Mouse (Mus musculus) CH12.LX (cell line): ENCODE results near the gene Slc35e2. TPM values are rescaled to one million over a fixed set of nuclear protein-coding genes. Genes with fewer than 3 reads are reported as not detected.

ENCODE experiments used
- DNase-seq: peaks from one replicate; pipeline ENCODE4 v3.0.0-alpha.2; 2013; ENCODE audit errors: extremely low read depth
- H3K27ac ChIP-seq: 2 replicates; pipeline ENCODE4 v1.5.1; 2012; ENCODE audit warnings: low read depth, mild to moderate bottlenecking, control low read depth, moderate library complexity; ENCODE audit not compliant: insufficient read depth
- H3K27me3 ChIP-seq: replicated peaks from 2 replicates; pipeline ENCODE3; 2012; ENCODE audit warnings: inconsistent platforms
- H3K36me3 ChIP-seq, 2 experiments: replicated peaks in 1 of 2; 2 replicates each; pipeline versions ENCODE3 to v1.6.1; 2012; ENCODE audit warnings: inconsistent platforms in 1 of 2, low read length in 1 of 2, mild to moderate bottlenecking in 1 of 2, mixed read lengths in 1 of 2, moderate library complexity in 1 of 2; ENCODE audit not compliant: control insufficient read depth in 1 of 2, insufficient read depth in 1 of 2
- H3K4me1 ChIP-seq, 2 experiments: 2 replicates each; pipeline ENCODE4 v1.6.1; 2012; ENCODE audit warnings: inconsistent platforms in 1 of 2, moderate library complexity in 1 of 2; ENCODE audit not compliant: insufficient read depth in 2 of 2, control insufficient read depth in 1 of 2
- H3K4me2 ChIP-seq: 2 replicates; pipeline ENCODE4 v1.6.1; 2012; ENCODE audit warnings: low read depth, mild to moderate bottlenecking, control low read depth; ENCODE audit not compliant: poor library complexity, insufficient read depth, severe bottlenecking
- H3K4me3 ChIP-seq, 3 experiments: fragments of 150-350 bp in 1 of 3; sonication (generic) in 1 of 3; replicated peaks in 1 of 3; 2 replicates each; pipeline versions ENCODE3 to v1.5.1; 2011 to 2012; ENCODE audit warnings: low read depth in 2 of 3, low read length in 2 of 3, mild to moderate bottlenecking in 2 of 3, moderate library complexity in 2 of 3, control low read depth in 1 of 3, improper control_type of control experiment in 1 of 3, inconsistent platforms in 1 of 3, mixed read lengths in 1 of 3; ENCODE audit not compliant: poor library complexity in 1 of 3
- H3K79me2 ChIP-seq: replicated peaks from 2 replicates; pipeline ENCODE4 v1.6.1; 2012; ENCODE audit warnings: mild to moderate bottlenecking, moderate library complexity; ENCODE audit not compliant: control insufficient read depth, poor library complexity, insufficient read depth, severe bottlenecking; ENCODE audit errors: extremely low read depth
- H3K9ac ChIP-seq: 2 replicates; pipeline ENCODE4 v1.6.1; 2012; ENCODE audit warnings: low read depth, mild to moderate bottlenecking, control low read depth, moderate library complexity; ENCODE audit not compliant: insufficient read depth
- H3K9me3 ChIP-seq: replicated peaks from 2 replicates; pipeline ENCODE3; 2012; ENCODE audit warnings: low read length, inconsistent platforms, mixed read lengths
- BHLHE40 ChIP-seq: IDR thresholded peaks from 2 replicates; pipeline ENCODE4 v1.6.1; 2011; ENCODE audit warnings: mild to moderate bottlenecking, low read depth, low read length, improper control_type of control experiment
- CHD1 ChIP-seq: IDR thresholded peaks from 2 replicates; pipeline ENCODE4 v1.6.1; 2012; ENCODE audit warnings: low read depth, low read length, improper control_type of control experiment, inconsistent platforms
- CHD2 ChIP-seq: IDR thresholded peaks from 2 replicates; pipeline ENCODE4 v1.6.1; 2011; ENCODE audit warnings: low read length, improper control_type of control experiment
- CTCF ChIP-seq, 2 experiments: IDR thresholded peaks in 1 of 2; conservative IDR thresholded peaks in 1 of 2; 2 replicates each; pipeline ENCODE4 v1.5.1; 2011 to 2012; ENCODE audit warnings: low read depth in 2 of 2, low read length in 2 of 2, improper control_type of control experiment in 1 of 2, inconsistent platforms in 1 of 2, mild to moderate bottlenecking in 1 of 2, moderate library complexity in 1 of 2
- E2F4 ChIP-seq: IDR thresholded peaks from 2 replicates; pipeline ENCODE4 v1.6.1; 2011; ENCODE audit warnings: low read depth, low read length, improper control_type of control experiment; ENCODE audit not compliant: insufficient replicate concordance
- ELF1 ChIP-seq: IDR thresholded peaks from 2 replicates; pipeline ENCODE4 v1.6.1; 2014; ENCODE audit warnings: low read depth, mild to moderate bottlenecking, inconsistent platforms, low read length, improper control_type of control experiment
- EP300 ChIP-seq: IDR thresholded peaks from 2 replicates; pipeline ENCODE4 v1.6.1; 2011; ENCODE audit warnings: low read length, improper control_type of control experiment
- ETS1 ChIP-seq: conservative IDR thresholded peaks from 2 replicates; pipeline ENCODE4 v1.6.1; 2012; ENCODE audit warnings: low read depth, mild to moderate bottlenecking, inconsistent platforms, low read length, improper control_type of control experiment, moderate library complexity
- GABPA ChIP-seq: IDR thresholded peaks from 2 replicates; pipeline ENCODE4 v1.6.1; 2012; ENCODE audit warnings: low read depth, low read length, improper control_type of control experiment, inconsistent platforms; ENCODE audit not compliant: insufficient replicate concordance
- HCFC1 ChIP-seq: IDR thresholded peaks from 2 replicates; pipeline ENCODE4 v1.6.1; 2012; ENCODE audit warnings: low read depth, mild to moderate bottlenecking, inconsistent platforms, low read length, improper control_type of control experiment
- IRF4 ChIP-seq: IDR thresholded peaks from 2 replicates; pipeline ENCODE4 v1.6.1; 2014; ENCODE audit warnings: low read depth, mild to moderate bottlenecking, inconsistent platforms, low read length, improper control_type of control experiment
- JUN ChIP-seq: IDR thresholded peaks from 2 replicates; pipeline ENCODE4 v1.6.1; 2011; ENCODE audit warnings: low read depth, mild to moderate bottlenecking, low read length, improper control_type of control experiment, moderate library complexity; ENCODE audit not compliant: insufficient read depth
- JUND ChIP-seq: conservative IDR thresholded peaks from 2 replicates; pipeline ENCODE4 v1.6.1; 2011; ENCODE audit warnings: low read depth, low read length, improper control_type of control experiment
- KAT2A ChIP-seq: IDR thresholded peaks from 2 replicates; pipeline ENCODE4 v1.6.1; 2012; ENCODE audit warnings: low read length, improper control_type of control experiment, inconsistent platforms; ENCODE audit not compliant: insufficient replicate concordance
- MAFK ChIP-seq: IDR thresholded peaks from 2 replicates; pipeline ENCODE4 v1.6.1; 2011; ENCODE audit warnings: low read length, improper control_type of control experiment; ENCODE audit not compliant: insufficient replicate concordance
- MAZ ChIP-seq: IDR thresholded peaks from 2 replicates; pipeline ENCODE4 v1.6.1; 2012; ENCODE audit warnings: low read depth, mild to moderate bottlenecking, inconsistent platforms, low read length, improper control_type of control experiment, moderate library complexity
- MEF2A ChIP-seq: IDR thresholded peaks from 2 replicates; pipeline ENCODE4 v1.6.1; 2014; ENCODE audit warnings: low read depth, mild to moderate bottlenecking, inconsistent platforms, low read length, improper control_type of control experiment, borderline replicate concordance
- MXI1 ChIP-seq: IDR thresholded peaks from 2 replicates; pipeline ENCODE4 v1.6.1; 2011; ENCODE audit warnings: mild to moderate bottlenecking, low read depth, low read length, improper control_type of control experiment
- MYC ChIP-seq: IDR thresholded peaks from 2 replicates; pipeline ENCODE4 v1.6.1; 2011; ENCODE audit warnings: low read depth, mild to moderate bottlenecking, improper control_type of control experiment, low read length
- NELFE ChIP-seq: IDR thresholded peaks from 2 replicates; pipeline ENCODE4 v1.6.1; 2011; ENCODE audit warnings: low read depth, low read length, improper control_type of control experiment
- PAX5 ChIP-seq: IDR thresholded peaks from 2 replicates; pipeline ENCODE4 v1.6.1; 2012; ENCODE audit warnings: low read length, inconsistent platforms, mixed read lengths
- RAD21 ChIP-seq: IDR thresholded peaks from 2 replicates; pipeline ENCODE4 v1.6.1; 2011; ENCODE audit warnings: low read depth, mild to moderate bottlenecking, low read length, improper control_type of control experiment, moderate library complexity
- RCOR1 ChIP-seq: conservative IDR thresholded peaks from 2 replicates; pipeline ENCODE4 v1.6.1; 2012; ENCODE audit warnings: low read depth, mild to moderate bottlenecking, inconsistent platforms, low read length, improper control_type of control experiment
- SIN3A ChIP-seq: IDR thresholded peaks from 2 replicates; pipeline ENCODE4 v1.6.1; 2012; ENCODE audit warnings: low read length, improper control_type of control experiment, inconsistent platforms
- SMC3 ChIP-seq: IDR thresholded peaks from 2 replicates; pipeline ENCODE4 v1.6.1; 2011; ENCODE audit warnings: low read depth, low read length, improper control_type of control experiment
- TBP ChIP-seq: conservative IDR thresholded peaks from 2 replicates; pipeline ENCODE4 v1.6.1; 2011; ENCODE audit warnings: low read depth, low read length, improper control_type of control experiment
- UBTF ChIP-seq: IDR thresholded peaks from 2 replicates; pipeline ENCODE4 v1.6.1; 2012; ENCODE audit warnings: low read depth, mild to moderate bottlenecking, inconsistent platforms, low read length, improper control_type of control experiment, moderate library complexity
- USF2 ChIP-seq: conservative IDR thresholded peaks from 2 replicates; pipeline ENCODE4 v1.6.1; 2011; ENCODE audit warnings: low read depth, low read length, improper control_type of control experiment
- ZC3H11A ChIP-seq: IDR thresholded peaks from 2 replicates; pipeline ENCODE4 v1.6.1; 2012; ENCODE audit warnings: low read depth, mild to moderate bottlenecking, inconsistent platforms, low read length, improper control_type of control experiment
- ZKSCAN1 ChIP-seq: IDR thresholded peaks from 2 replicates; pipeline ENCODE4 v1.6.1; 2012; ENCODE audit warnings: low read depth, inconsistent platforms, low read length, improper control_type of control experiment, borderline replicate concordance
- ZMIZ1 ChIP-seq: IDR thresholded peaks from 2 replicates; pipeline ENCODE4 v1.6.1; 2012; ENCODE audit warnings: low read depth, mild to moderate bottlenecking, inconsistent platforms, low read length, improper control_type of control experiment
- dilution Hi-C: fragments of 300-500 bp; cut with MboI; formaldehyde crosslinking; loops from 2 replicates; pipeline ENCODE4 v1.14.3; 2020; ENCODE audit warnings: low sequenced_read_pairs; ENCODE audit not compliant: extremely low pct_unique_long_range_greater_than_20kb, extremely low pct_ligation_motif_present
- in situ Hi-C: fragments of 300-500 bp; cut with MboI; formaldehyde crosslinking; loops from 3 replicates; pipeline ENCODE4 v1.14.3; 2019; ENCODE audit warnings: low sequenced_read_pairs, low pct_ligation_motif_present, low pct_unique_long_range_greater_than_20kb, mixed read lengths
- polyA plus RNA-seq: library from polyadenylated mRNA; unstranded; fragments of >175 nt; gene quantifications from 2 replicates; pipeline ENCODE4 v1.2.1, GENCODE M21; 2012; ENCODE audit warnings: low read depth; ENCODE audit not compliant: insufficient read length
- total RNA-seq, 2 experiments: library from RNA; depleted of rRNA; stranded (reverse); fragments of 300-350 nt in 1 of 2; fragments of >200 nt in 1 of 2; gene quantifications; 2 replicates each; pipeline ENCODE4 v1.2.3; 2012 to 2014

Gene Slc35e2
- total and polyA plus RNA-seq, 3 experiments: 8.2 to 14.6 (median 9.9) TPM

GRCm38 (mm10) chr4:155566555-155566954 lies 34.7 kb upstream of the Slc35e2 start:
- no peak overlapping the region for H3K27ac ChIP-seq
- in situ Hi-C loops: loop anchor here (5.0 to 10.0 kb wide), 2 partner anchors 52 to 84 kb away; no protein-coding TSS in a partner anchor
- no peaks in the 10 kb centered on the region for H3K27me3 ChIP-seq
- dilution Hi-C loops: no loop called here
- H3K9ac ChIP-seq: no peak overlapping the region
- no peak for DNase-seq
- H3K4me1 ChIP-seq: peaks cover 19 to 70% of the 10 kb centered on the region in 2 experiments
- no peak for TF ChIP-seq ELF1
- TF ChIP-seq E2F4: no peak
- TF ChIP-seq RCOR1: no peak
- TF ChIP-seq EP300: no peak
- no peak for TF ChIP-seq TBP
- no peak for TF ChIP-seq MAZ
- no peak for TF ChIP-seq ZKSCAN1
- TF ChIP-seq MXI1: no peak
- no peak for TF ChIP-seq SMC3
- no peak overlapping the region for H3K4me2 ChIP-seq
- peaks cover 0 to 31% of the 10 kb centered on the region in 2 experiments for H3K36me3 ChIP-seq
- no peak overlapping the region for H3K4me3 ChIP-seq
- H3K79me2 ChIP-seq: peaks cover 71% of the 10 kb centered on the region
- no peaks in the 10 kb centered on the region for H3K9me3 ChIP-seq

- Histone ChIP-seq H3K27me3 (no peaks in the 10 kb centered on the region), H3K27ac (no peak overlapping the region), H3K4me3 (no peak overlapping the region), H3K4me1 (peaks cover 13 to 68% of the 10 kb centered on the region in 2 experiments), H3K9me3 (no peaks in the 10 kb centered on the region), H3K79me2 (peaks cover 87% of the 10 kb centered on the region), H3K36me3 (peaks cover 0 to 41% of the 10 kb centered on the region in 2 experiments), H3K9ac (no peak overlapping the region), H3K4me2 (0 out of 2 replicates have a peak overlapping the region, but pooled peaks have one; percentile 24)
- in situ Hi-C loops (loop anchor here (5.0 to 10.0 kb wide), 2 partner anchors 53 to 86 kb away; no protein-coding TSS in a partner anchor), dilution Hi-C loops (no loop called here)
- peak; percentile 65 for DNase-seq
- TF ChIP-seq RCOR1 (no peak), UBTF (no peak), ZMIZ1 (no peak), HCFC1 (no peak), GABPA (no peak), ZC3H11A (peak; percentile 7; the same call in 1 of the 2 replicates), KAT2A (no peak), CHD1 (no peak), IRF4 (peak; percentile 57; the same call in 1 of the 2 replicates), SIN3A (0 out of 2 replicates have a peak, but pooled peaks have one; percentile 21), PAX5 (no peak), MXI1 (no peak), CHD2 (no peak), MYC (no peak), JUN (no peak), CTCF (conservative IDR thresholded peaks at IDR 0.05 in 1 of 2, IDR thresholded peaks at IDR 0.05 in 1 of 2; ENCODE audit: low read depth in 2 of 2, low read length in 2 of 2) (peak; percentile 59 to 84), USF2 (no peak), ETS1 (no peak), MAFK (no peak), MAZ (peak; percentile 62; the same call in 1 of the 2 replicates), EP300 (peak; percentile 28; the same call in 1 of the 2 replicates), NELFE (no peak), MEF2A (no peak), RAD21 (peak; percentile 84), E2F4 (no peak), ELF1 (peak; percentile 53; the same call in 1 of the 2 replicates), BHLHE40 (no peak), ZKSCAN1 (no peak), JUND (peak; percentile 48; the same call in 1 of the 2 replicates)
Measured at GRCm38 (mm10) chr4:155568170-155568569, 33.0 kb upstream of the Slc35e2 start.
